Mouse (Mus musculus) retina, adult 2 months (tissue): ENCODE measurements at regions not wholly inside any gene's neighbourhood (a gene's known extent, or its start where the extent isn't known, plus 50 kb on each side); places are given as distances from the start of the nearest gene placed in this dataset.

Experiments used
- DNase-seq: peaks from one replicate; pipeline ENCODE4 v3.0.0-alpha.2; 2012; ENCODE audit warnings: low read depth, low spot score

- DNase-seq, result no peak
These were observed 119.8 kb upstream of the Gnao1 start for GRCm38 (mm10) chr8:93689832-93690471.

GRCm38 (mm10) chr8:93691375-93691774, 118.4 kb upstream of the Gnao1 start:
- no peak for DNase-seq

- DNase-seq, result no peak
These were observed 117.9 kb upstream of the Gnao1 start for GRCm38 (mm10) chr8:93691826-93692225.

- no peak for DNase-seq
These were observed 112.6 kb upstream of the Gnao1 start for GRCm38 (mm10) chr8:93697206-93697605.

GRCm38 (mm10) chr8:93698508-93698907, 111.3 kb upstream of the Gnao1 start:
- no peak for DNase-seq

GRCm38 (mm10) chr8:93701391-93701790, 108.4 kb upstream of the Gnao1 start:
- DNase-seq, result no peak

GRCm38 (mm10) chr8:93712066-93712706, 97.6 kb upstream of the Gnao1 start:
- no peak for DNase-seq

GRCm38 (mm10) chr8:93713221-93713620, 96.5 kb upstream of the Gnao1 start:
- no peak for DNase-seq

- no peak for DNase-seq
These were observed 84.8 kb upstream of the Gnao1 start for GRCm38 (mm10) chr8:93724896-93725489.

- DNase-seq, result no peak
These were observed 80.4 kb upstream of the Gnao1 start for GRCm38 (mm10) chr8:93729124-93729930.

GRCm38 (mm10) chr8:93730738-93731700, 78.7 kb upstream of the Gnao1 start:
- no peak for DNase-seq

GRCm38 (mm10) chr8:93734818-93735217, 74.9 kb upstream of the Gnao1 start:
- no peak for DNase-seq

- no peak for DNase-seq
These were observed 69.5 kb upstream of the Gnao1 start for GRCm38 (mm10) chr8:93740281-93740680.

GRCm38 (mm10) chr8:93748720-93749119, 61.0 kb upstream of the Gnao1 start:
- no peak for DNase-seq

- no peak for DNase-seq
These were observed 58.8 kb upstream of the Gnao1 start for GRCm38 (mm10) chr8:93750921-93751320.

- DNase-seq, result no peak
These were observed 53.8 kb upstream of the Gnao1 start for GRCm38 (mm10) chr8:93755981-93756380.
